Mouse (Mus musculus) liver, adult 2 months (tissue): ENCODE measurements at regions not wholly inside any gene's neighbourhood (a gene's known extent, or its start where the extent isn't known, plus 50 kb on each side); places are given as distances from the start of the nearest gene placed in this dataset.

Source experiments
- CTCF ChIP-seq: fragments of 200-500 bp; IDR thresholded peaks from 2 replicates; pipeline ENCODE4 v1.5.1; 2011; ENCODE audit warnings: low read depth, low read length, control low read depth
- POLR2A ChIP-seq: fragments of 200-500 bp; IDR thresholded peaks from 2 replicates; pipeline ENCODE4 v1.6.1; 2011; ENCODE audit warnings: low read length, control low read depth; ENCODE audit not compliant: insufficient read depth; ENCODE audit errors: extremely low read depth

DNA sequence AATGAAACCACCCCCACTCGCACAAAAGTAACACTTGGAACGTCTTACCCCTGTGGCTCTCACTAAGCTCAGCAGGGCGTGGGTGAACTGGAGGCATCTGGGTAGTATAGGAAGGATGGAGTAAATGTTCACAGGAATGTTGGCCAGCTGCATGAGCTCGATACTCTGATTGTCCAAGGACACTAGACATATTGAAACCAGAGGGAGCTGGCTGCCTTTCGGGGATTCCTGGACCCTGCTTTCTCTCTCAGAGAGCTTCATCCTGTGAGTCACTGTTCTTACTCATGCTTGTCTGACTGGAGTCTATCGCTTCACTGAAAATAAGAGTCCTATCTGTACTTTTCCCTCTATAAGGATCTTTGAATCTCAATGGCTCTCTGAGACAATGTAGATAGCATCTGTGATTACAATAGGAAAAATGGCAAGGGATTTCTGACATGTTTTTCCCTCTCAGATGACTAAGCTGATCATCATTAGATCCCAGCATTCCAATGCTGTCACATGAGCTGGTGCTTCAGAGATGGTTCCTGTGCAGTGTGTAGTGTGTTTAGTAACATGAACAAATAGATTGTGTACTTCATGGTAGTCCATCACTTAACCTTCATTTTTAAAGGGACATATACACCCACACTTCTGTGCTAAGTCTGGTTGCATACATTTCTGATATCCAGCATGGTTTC is 485.2 kb upstream of the Fam92a start:
- TF ChIP-seq CTCF (no peak), POLR2A (no peak)
